Mouse (Mus musculus) NIH3T3 (cell line): ENCODE data around the gene Spata9.

Experiments used
- DNase-seq: peaks from one replicate; pipeline ENCODE4 v3.0.0-alpha.2; 2012; ENCODE audit warnings: low read depth

Spata9 gene

DNA sequence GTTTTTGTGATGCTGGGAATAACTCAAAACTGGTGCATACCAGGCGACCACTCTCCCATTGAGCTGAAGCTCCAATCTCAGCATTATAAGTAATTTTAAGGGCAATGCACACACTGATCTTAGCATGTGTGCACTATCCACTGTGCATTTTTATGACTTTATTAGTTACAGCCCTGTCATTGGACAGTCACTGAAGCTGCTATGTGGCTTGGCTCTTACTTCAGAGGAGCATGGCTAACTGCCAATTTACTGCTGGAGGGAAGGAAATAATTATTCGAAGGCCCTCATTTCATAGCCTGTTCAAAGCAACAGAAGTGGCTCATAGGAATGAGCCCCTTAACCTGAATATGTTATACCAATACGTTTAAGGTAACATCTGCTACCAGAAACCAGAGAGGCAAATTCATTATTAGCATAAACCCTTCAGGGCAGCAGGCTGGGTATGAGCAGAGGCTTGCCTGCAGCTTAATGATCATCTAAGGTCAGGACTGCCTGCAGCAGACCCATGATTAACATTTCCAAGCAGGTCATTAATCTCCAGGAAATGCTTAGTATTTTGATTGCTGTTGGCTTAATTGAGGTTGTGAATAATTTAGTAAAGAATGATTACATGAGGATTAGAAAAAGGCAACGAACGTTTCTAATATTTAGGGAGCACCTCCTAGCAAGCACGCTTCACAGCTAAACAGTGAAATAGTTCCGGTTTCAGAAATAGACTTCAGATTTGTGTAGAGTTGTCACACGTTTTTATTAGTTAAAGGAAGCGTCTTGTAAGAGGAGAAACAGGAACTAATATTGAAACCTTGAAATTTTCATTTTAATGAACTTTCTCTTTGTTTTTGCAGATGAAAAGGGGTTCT, 25.4 kb downstream of the Spata9 start:
- peak; percentile 32 for DNase-seq

DNA sequence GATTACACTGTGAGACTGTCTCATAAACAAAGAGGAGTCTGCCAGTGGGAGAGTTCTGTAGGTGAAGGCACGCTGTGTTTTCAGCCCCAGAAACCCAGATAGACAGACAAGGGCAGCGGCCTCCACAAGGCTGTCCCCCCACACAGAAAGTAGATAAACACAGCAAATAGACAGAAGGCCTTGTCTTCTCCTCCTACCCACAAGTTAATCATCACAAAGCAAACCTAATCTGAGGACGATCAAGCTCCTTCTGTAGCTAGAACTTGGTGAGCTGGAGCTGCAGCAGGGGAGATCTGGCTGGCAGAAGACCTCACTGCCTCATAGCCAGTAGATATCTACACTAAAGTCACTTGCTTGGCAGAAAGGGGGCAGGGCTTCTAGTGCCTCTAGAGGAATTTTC, 36.3 kb downstream of the Spata9 start:
- no peak for DNase-seq

DNA sequence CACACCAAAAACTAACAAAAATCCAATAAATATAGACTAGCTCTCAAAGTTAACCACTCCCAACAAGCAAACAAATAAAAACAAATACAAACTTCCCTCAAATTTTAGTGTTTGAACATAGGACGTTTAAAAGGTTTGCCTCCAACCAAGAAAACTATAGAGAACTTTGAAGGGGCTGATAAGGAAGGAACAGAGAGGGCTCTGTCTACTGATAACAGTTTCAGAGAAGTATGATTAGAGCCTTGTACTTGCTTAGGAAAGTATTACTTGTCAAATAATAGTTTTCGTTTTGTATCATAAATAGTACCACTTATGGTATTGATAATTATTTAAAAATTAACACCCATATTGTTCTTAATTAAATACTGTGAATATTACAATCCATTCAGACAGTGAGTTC, 47.6 kb downstream of the Spata9 start:
- DNase-seq: no peak

DNA sequence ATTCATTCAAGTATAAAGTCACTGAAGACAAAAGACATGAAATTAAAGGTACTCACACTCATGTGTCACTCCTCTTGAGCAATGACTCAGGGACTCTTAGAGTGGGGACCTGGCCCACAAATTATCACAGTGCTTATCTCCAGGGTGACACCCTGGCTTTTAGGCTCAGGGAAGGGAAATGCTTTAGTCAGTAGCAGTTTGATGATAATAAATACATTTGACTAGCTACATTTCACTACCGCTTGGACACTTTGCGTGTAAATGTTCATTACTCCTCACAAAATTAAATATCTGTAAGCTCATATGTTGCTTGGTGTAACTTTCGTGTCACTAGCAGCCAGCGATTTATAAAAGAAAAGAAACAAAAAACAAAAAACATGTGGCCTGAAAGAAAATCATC, 50.5 kb downstream of the Spata9 start:
- peak; percentile 10 for DNase-seq

DNA sequence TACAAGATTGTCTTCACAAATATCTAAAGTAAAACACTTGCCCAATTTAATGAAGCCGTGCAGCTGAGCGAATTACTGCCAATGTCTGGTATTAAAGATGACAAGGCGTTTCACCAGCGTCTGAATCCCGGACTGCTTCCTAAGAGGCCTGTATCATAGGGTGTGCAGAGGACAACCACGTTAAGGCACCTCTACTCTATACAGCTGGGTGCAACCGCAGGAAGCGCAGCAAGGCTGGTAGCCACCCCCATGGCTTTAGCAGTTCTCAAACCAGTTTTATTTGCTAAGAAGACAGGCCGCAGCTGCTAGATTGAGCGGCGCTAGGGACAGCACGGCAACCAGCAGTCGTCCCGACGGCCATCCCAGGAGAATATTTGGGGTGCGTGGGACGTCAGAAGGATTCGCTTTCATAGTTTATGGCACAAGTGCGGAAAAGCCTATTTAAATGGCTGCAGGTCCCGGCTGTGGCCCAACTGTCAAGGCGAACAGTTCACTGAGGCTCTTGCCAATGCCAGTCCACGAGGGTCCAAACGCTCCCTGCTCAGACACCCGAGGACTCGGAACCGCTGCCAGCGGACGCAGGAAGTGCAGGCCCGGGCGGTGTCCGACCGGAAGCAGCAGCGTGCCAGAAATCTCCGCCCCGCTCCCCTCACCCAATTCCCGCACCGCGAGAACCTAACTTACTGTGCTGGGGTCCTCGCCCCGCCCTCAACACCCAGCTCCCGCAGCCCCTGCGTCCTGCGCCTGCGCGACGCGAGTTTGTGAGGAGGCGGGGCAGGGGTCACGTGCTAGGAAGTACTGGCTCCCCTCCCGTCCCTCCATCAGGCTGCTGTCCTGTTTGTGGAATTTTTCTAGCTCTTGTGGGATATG, 51.3 kb downstream of the Spata9 start, which contains the start of gene Rfesd:
TSS of gene Rfesd (minus strand) at position 746 of the 870 bp plus-strand sequence.
- DNase-seq: peak; percentile 99

DNA sequence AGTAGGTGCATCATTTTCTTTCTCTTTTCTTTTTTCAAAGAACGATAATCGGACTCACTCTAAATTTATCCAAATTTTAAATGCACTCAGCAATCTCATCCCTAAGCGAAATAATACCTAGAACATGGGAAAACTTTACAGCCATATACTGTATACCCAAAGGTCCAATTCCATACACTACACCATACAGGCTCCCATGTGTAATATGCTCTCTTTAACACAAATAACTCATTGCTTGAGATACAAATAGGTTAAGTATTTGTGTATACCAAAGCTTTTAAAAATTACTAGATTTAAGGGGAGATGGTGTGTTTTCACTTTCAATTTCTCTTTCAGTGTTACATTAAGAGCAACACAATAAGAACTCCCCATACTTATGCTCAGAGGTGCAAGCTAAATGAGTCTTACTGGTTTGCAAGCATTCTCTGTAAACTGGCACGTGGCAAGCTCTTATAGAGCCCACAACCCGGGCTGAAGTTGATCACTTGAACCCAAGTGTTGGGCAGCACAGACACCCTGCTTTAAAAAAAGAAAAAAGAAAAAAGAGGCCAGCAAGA, 52.0 kb downstream of the Spata9 start:
- DNase-seq: no peak

DNA sequence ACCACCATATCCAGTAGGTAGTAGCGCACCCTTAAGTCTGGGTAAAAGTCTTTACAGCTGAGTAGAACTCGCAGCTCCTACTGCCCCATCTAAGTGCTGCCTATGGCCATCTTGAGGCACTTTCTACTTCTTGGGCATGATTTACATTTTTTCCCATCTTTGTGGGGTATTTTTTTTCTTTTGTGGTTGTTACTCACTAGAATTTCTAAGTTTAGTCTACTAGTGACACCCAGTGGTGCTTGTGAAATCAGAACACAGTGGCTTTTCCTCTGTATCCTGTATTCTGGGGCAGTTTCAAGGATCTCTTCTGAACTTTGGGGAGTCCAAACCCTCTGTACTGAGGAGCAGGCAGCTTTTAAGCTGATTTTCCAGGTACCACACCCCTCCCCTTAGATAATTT, 54.8 kb downstream of the Spata9 start:
- peak; percentile 64 for DNase-seq

DNA sequence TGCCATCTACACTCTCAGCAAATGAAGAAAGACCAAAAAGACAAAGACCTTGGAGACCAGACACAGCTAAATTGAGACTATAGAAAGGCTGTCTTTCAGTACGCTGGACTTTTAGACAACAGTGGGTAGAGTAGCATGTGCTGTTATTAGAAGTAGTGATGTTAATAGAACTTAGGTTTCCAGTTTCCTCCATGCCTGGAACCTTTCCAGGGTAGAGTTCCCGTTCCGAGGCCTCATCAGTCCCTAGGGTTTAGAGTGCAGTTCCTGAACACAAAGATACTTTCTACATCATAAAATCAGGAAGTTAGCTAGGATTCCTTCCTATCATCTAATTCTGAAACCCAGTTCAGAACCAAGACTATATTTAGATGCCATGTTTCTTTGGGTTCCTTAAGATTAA, 57.6 kb downstream of the Spata9 start:
- no peak for DNase-seq

DNA sequence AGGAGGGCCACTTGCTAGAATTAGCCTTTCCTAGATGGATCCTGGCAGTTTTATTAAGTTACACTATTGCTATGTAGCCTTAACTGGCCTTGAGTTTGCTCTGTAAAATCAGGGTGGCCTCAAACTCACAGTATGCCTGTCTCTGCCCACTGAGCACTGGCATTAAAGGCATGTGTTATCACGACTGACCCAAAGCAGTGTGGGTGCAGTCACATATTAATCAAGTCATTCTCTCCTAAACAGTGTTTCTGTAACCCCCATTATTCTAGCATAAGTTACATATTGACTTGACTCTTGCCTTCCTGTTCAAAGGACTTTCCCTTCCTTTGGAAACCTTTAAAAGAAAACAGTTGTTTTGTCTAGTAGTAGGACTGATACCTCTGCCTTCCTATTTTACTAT, 75.5 kb downstream of the Spata9 start:
- DNase-seq: no peak

DNA sequence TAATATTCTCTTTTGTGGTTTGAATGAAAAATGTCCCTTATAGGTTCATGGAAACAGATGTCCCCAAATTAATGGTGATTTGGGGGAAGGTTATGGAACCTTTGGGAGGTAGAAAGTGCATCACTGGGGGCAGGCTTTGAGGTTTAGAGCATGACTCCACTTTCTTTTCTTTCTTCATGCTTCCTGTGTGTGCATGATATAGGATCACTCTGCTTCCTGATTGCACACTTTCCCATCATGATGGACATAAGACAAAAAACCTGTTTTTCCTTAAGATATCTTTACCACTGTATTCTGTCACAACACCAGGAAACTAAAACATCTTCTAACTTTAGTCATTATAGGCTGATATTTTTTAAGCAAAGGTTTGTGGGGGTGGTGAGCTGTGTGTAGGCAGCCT, 78.0 kb downstream of the Spata9 start:
- DNase-seq: no peak
